Mouse (Mus musculus) forebrain, postnatal 0 days (tissue): ENCODE results near the gene Misp. TPM values are rescaled to one million over a fixed set of nuclear protein-coding genes. Genes with fewer than 3 reads are reported as not detected.

ENCODE experiments used
- ATAC-seq: fragments of 200-750 bp; cut with Nextera tagmentation; 2 replicates; pipeline ENCODE4 v1.8.0; 2017; ENCODE audit warnings: mild to moderate bottlenecking, moderate library complexity
- DNase-seq: peaks from one replicate; pipeline ENCODE4 v3.0.0-alpha.2; 2015
- H3K27ac ChIP-seq: fragments of 300-500 bp; sonication (generic); 2 replicates; pipeline ENCODE4 v1.5.1; 2014; ENCODE audit warnings: low read depth, mild to moderate bottlenecking, antibody characterized with exemption, low read length, moderate library complexity, mixed read lengths
- H3K27me3 ChIP-seq: fragments of 300-500 bp; sonication (generic); 2 replicates; pipeline ENCODE4 v1.6.1; 2014; ENCODE audit warnings: mild to moderate bottlenecking, low read length, mixed read lengths; ENCODE audit not compliant: insufficient read depth
- H3K36me3 ChIP-seq: fragments of 300-500 bp; sonication (generic); 2 replicates; pipeline ENCODE4 v1.6.1; 2014; ENCODE audit warnings: mild to moderate bottlenecking, moderate library complexity; ENCODE audit not compliant: insufficient read depth
- H3K4me1 ChIP-seq: fragments of 300-500 bp; sonication (generic); 2 replicates; pipeline ENCODE4 v1.6.1; 2014; ENCODE audit warnings: antibody characterized with exemption; ENCODE audit not compliant: insufficient read depth
- H3K4me2 ChIP-seq: fragments of 300-500 bp; sonication (generic); 2 replicates; pipeline ENCODE4 v1.6.1; 2014; ENCODE audit warnings: low read depth, mild to moderate bottlenecking, moderate library complexity
- H3K4me3 ChIP-seq: fragments of 300-500 bp; sonication (generic); 2 replicates; pipeline ENCODE4 v1.5.1; 2014; ENCODE audit warnings: low read depth, low read length, mixed read lengths
- H3K9ac ChIP-seq: fragments of 300-500 bp; sonication (generic); 2 replicates; pipeline ENCODE4 v1.6.1; 2014; ENCODE audit warnings: mild to moderate bottlenecking
- H3K9me3 ChIP-seq: fragments of 300-500 bp; sonication (generic); 2 replicates; pipeline ENCODE4 v1.6.1; 2016; ENCODE audit warnings: low read length
- CTCF ChIP-seq: sonication (generic); IDR thresholded peaks from 2 replicates; pipeline ENCODE4 v1.5.1; 2016; ENCODE audit warnings: antibody characterized with exemption, control low read depth, low read depth
- WGBS: fragments of 180-500 bp; shearing (Covaris S2); extraction: QIAGEN DNeasy Blood & Tissue Kit; methylation state at CpG from one replicate; pipeline ENCODE4 v1.1.7; 2014; 5-methylcytosine and 5-hydroxymethylcytosine counted together
- polyA plus RNA-seq: library from polyadenylated mRNA; unstranded; fragments of >200 nt; fragmentation: Nextera tagmentation; extraction: Ambion mirVana; gene quantifications from 2 replicates; pipeline ENCODE4 v1.2.1, GENCODE M21; 2015
- total RNA-seq: library from RNA; depleted of rRNA; stranded (reverse); fragments of >200 nt; gene quantifications from 2 replicates; pipeline ENCODE4 v1.2.3, GENCODE M21; 2014

The Misp gene
- total and polyA plus RNA-seq, 2 experiments from 2014 or later: 0.24 to 0.41 TPM

GRCm38 (mm10) chr10:79788386-79789158 lies 32.2 kb upstream of the Misp start:
- TF ChIP-seq CTCF: peak; percentile 88
- 39% methylated on average over 7 of the region's 7 CpGs for WGBS

GRCm38 (mm10) chr10:79789581-79789980 lies 31.2 kb upstream of the Misp start:
- no peak for ATAC-seq
- 61% methylated on average over 2 of the region's 2 CpGs for WGBS
- no peak overlapping the region for H3K27ac ChIP-seq
- H3K36me3 ChIP-seq: no peaks in the 10 kb centered on the region
- DNase-seq: no peak
- no peak for TF ChIP-seq CTCF
- no peaks in the 10 kb centered on the region; the same call in 1 of the 2 replicates for H3K27me3 ChIP-seq
- no peak overlapping the region for H3K4me2 ChIP-seq
- no peak overlapping the region for H3K4me3 ChIP-seq
- H3K9ac ChIP-seq: no peak overlapping the region
- H3K4me1 ChIP-seq: no peaks in the 10 kb centered on the region
- no peaks in the 10 kb centered on the region for H3K9me3 ChIP-seq

More at GRCm38 (mm10) chr10:79788386-79789158, 32.2 kb upstream of the Misp start:
- H3K4me2 ChIP-seq: no peak overlapping the region
- H3K4me1 ChIP-seq: no peaks in the 10 kb centered on the region
- H3K27me3 ChIP-seq: no peaks in the 10 kb centered on the region; the same call in 1 of the 2 replicates
- DNase-seq: peak; percentile 87
- no peak overlapping the region for H3K4me3 ChIP-seq
- H3K9me3 ChIP-seq: no peaks in the 10 kb centered on the region
- no peaks in the 10 kb centered on the region for H3K36me3 ChIP-seq
- no peak for ATAC-seq
- H3K27ac ChIP-seq: no peak overlapping the region
- no peak overlapping the region for H3K9ac ChIP-seq

- no peak for TF ChIP-seq CTCF
- no peak within 1 kb of the TSS for H3K4me2 ChIP-seq
- 90% methylated on average over 4 of the region's 4 CpGs for WGBS
Observed at GRCm38 (mm10) chr10:79790861-79791260, 29.9 kb upstream of the Misp start, which contains the start of gene Prss57. Gene Prss57, minus strand, starts transcription at chr10:79790961.

GRCm38 (mm10) chr10:79792339-79793040 lies 28.3 kb upstream of the Misp start:
- ATAC-seq: no peak
- Histone ChIP-seq H3K27ac (no peak overlapping the region), H3K36me3 (no peaks in the 10 kb centered on the region), H3K9me3 (no peaks in the 10 kb centered on the region), H3K4me1 (peaks cover 15% of the 10 kb centered on the region; the same call in 1 of the 2 replicates), H3K4me3 (peak overlapping the region; percentile 92; the same call in 1 of the 2 replicates), H3K9ac (no peak overlapping the region), H3K27me3 (no peaks in the 10 kb centered on the region), H3K4me2 (peak overlapping the region; percentile 88; the same call in 1 of the 2 replicates)
- DNase-seq: no peak
- 83% methylated on average over 5 of the region's 5 CpGs for WGBS
- no peak for TF ChIP-seq CTCF

More at GRCm38 (mm10) chr10:79790861-79791260, 29.9 kb upstream of the Misp start, which contains the start of gene Prss57:
- Histone ChIP-seq H3K4me3 (no peak within 1 kb of the TSS), H3K9ac (no peak within 1 kb of the TSS), H3K36me3 (no peaks in the 10 kb centered on the region), H3K4me1 (0 out of 2 replicates have a peak, but pooled peaks cover 7% of the 10 kb centered on the region), H3K27ac (no peak within 1 kb of the TSS), H3K9me3 (no peaks in the 10 kb centered on the region), H3K27me3 (no peaks in the 10 kb centered on the region)
- ATAC-seq (no peak), DNase-seq (no peak)

- peak; percentile 89 for DNase-seq
- H3K27ac ChIP-seq: peak within 1 kb of the TSS; percentile 94
- peak; percentile 85 for ATAC-seq
- no peaks in the 10 kb centered on the region for H3K36me3 ChIP-seq
- H3K27me3 ChIP-seq: no peaks in the 10 kb centered on the region
- TF ChIP-seq CTCF: peak; percentile 91
- peak within 1 kb of the TSS; percentile 92 for H3K4me3 ChIP-seq
- H3K4me2 ChIP-seq: peak within 1 kb of the TSS; percentile 88
- no peaks in the 10 kb centered on the region for H3K9me3 ChIP-seq
- H3K4me1 ChIP-seq: peaks cover 15% of the 10 kb centered on the region; the same call in 1 of the 2 replicates
- H3K9ac ChIP-seq: peak within 1 kb of the TSS; percentile 98
- WGBS: 6% methylated on average over 47 of the region's 51 CpGs
Observed at GRCm38 (mm10) chr10:79793051-79793737, 27.6 kb upstream of the Misp start, which contains the start of gene Palm. Gene Palm, plus strand, starts transcription at chr10:79793572.

GRCm38 (mm10) chr10:79793738-79794490 lies 26.9 kb upstream of the Misp start:
- no peaks in the 10 kb centered on the region for H3K36me3 ChIP-seq
- peaks cover 15% of the 10 kb centered on the region; the same call in 1 of the 2 replicates for H3K4me1 ChIP-seq
- peak overlapping the region; percentile 92 for H3K4me3 ChIP-seq
- ATAC-seq: peak; percentile 69
- H3K9me3 ChIP-seq: no peaks in the 10 kb centered on the region
- peak overlapping the region; percentile 88 for H3K4me2 ChIP-seq
- under 1% methylated on average over 37 of the region's 38 CpGs for WGBS
- H3K9ac ChIP-seq: peak overlapping the region; percentile 98
- no peak for TF ChIP-seq CTCF
- H3K27me3 ChIP-seq: no peaks in the 10 kb centered on the region
- H3K27ac ChIP-seq: peak overlapping the region; percentile 94
- DNase-seq: peak; percentile 79
